Mouse (Mus musculus): ENCODE results near the gene Clybl.

Clybl gene

GRCm38 (mm10) chr14:122358592-122358991, 177.1 kb downstream of the Clybl start:
- DNase-seq (ENCODE audit: low spot score in 2 of 2), result no peak

- no peak for DNase-seq (ENCODE audit: low spot score in 2 of 2)
Observed at GRCm38 (mm10) chr14:122359136-122359905, 177.8 kb downstream of the Clybl start.

- no peak for DNase-seq (ENCODE audit: low spot score in 2 of 2)
Observed at GRCm38 (mm10) chr14:122361807-122362206, 180.3 kb downstream of the Clybl start.

- DNase-seq (ENCODE audit: low spot score in 2 of 2), result no peak
Observed at GRCm38 (mm10) chr14:122363156-122363555, 181.7 kb downstream of the Clybl start.

GRCm38 (mm10) chr14:122364026-122364425, 182.5 kb downstream of the Clybl start:
- DNase-seq (ENCODE audit: low spot score in 2 of 2), result no peak

- no peak for DNase-seq (ENCODE audit: low spot score in 2 of 2)
Observed at GRCm38 (mm10) chr14:122367252-122367868, 185.9 kb downstream of the Clybl start.

- no peak for DNase-seq (ENCODE audit: low spot score in 2 of 2)
Observed at GRCm38 (mm10) chr14:122367882-122368418, 186.4 kb downstream of the Clybl start.

- DNase-seq (ENCODE audit: low spot score in 2 of 2), result no peak
Observed at GRCm38 (mm10) chr14:122368501-122368900, 187.0 kb downstream of the Clybl start.

- no peak for DNase-seq (ENCODE audit: low spot score in 2 of 2)
Observed at GRCm38 (mm10) chr14:122371979-122372378, 190.5 kb downstream of the Clybl start.

GRCm38 (mm10) chr14:122373458-122373857, 192.0 kb downstream of the Clybl start:
- no peak for DNase-seq (ENCODE audit: low spot score in 2 of 2)

- no peak for DNase-seq (ENCODE audit: low spot score in 2 of 2)
Observed at GRCm38 (mm10) chr14:122374285-122374997, 192.9 kb downstream of the Clybl start.

- no peak for DNase-seq (ENCODE audit: low spot score in 2 of 2)
Observed at GRCm38 (mm10) chr14:122375070-122375811, 193.7 kb downstream of the Clybl start.

- no peak for DNase-seq (ENCODE audit: low spot score in 2 of 2)
Observed at GRCm38 (mm10) chr14:122376482-122377143, 195.1 kb downstream of the Clybl start.

GRCm38 (mm10) chr14:122377681-122378080, 196.2 kb downstream of the Clybl start:
- DNase-seq (ENCODE audit: low spot score in 2 of 2), result no peak

- DNase-seq (ENCODE audit: low spot score in 2 of 2), result no peak
Observed at GRCm38 (mm10) chr14:122379076-122379475, 197.6 kb downstream of the Clybl start.

- no peak for DNase-seq (ENCODE audit: low spot score in 2 of 2)
Observed at GRCm38 (mm10) chr14:122379996-122380395, 198.5 kb downstream of the Clybl start.

GRCm38 (mm10) chr14:122380896-122381845, 199.7 kb downstream of the Clybl start:
- DNase-seq (ENCODE audit: low spot score in 2 of 2), result no peak

- DNase-seq (ENCODE audit: low spot score in 2 of 2), result no peak
Observed at GRCm38 (mm10) chr14:122382281-122382680, 200.8 kb downstream of the Clybl start.

GRCm38 (mm10) chr14:122383931-122384330, 202.4 kb downstream of the Clybl start:
- no peak for DNase-seq (ENCODE audit: low spot score in 2 of 2)

All from heart, adult 9 months (tissue).